Mouse (Mus musculus): ENCODE results near the gene Smim20.

GRCm38 (mm10) chr5:53307437-53307836 is 40.6 kb downstream of the Smim20 start:
- TF ChIP-seq POLR2A (IDR thresholded peaks at IDR 0.05; ENCODE audit: insufficient read depth, low read depth, low read length) (no peak), CTCF (IDR thresholded peaks at IDR 0.05; ENCODE audit: insufficient read depth, low read depth, low read length) (no peak)

All from olfactory bulb, adult 2 months (tissue).